Mouse (Mus musculus) spleen, adult 2 months (tissue): ENCODE results near the gene Btbd1.

ENCODE experiments used
- CTCF ChIP-seq: fragments of 200-500 bp; IDR thresholded peaks from 2 replicates; pipeline ENCODE4 v1.5.1; 2011; ENCODE audit warnings: mild to moderate bottlenecking, inconsistent platforms; ENCODE audit not compliant: insufficient read depth, insufficient read length, insufficient replicate concordance; ENCODE audit errors: extremely low read depth
- POLR2A ChIP-seq: fragments of 200-500 bp; IDR thresholded peaks from 2 replicates; pipeline ENCODE4 v1.6.1; 2011; ENCODE audit warnings: low read depth, low read length, inconsistent platforms

GRCm38 (mm10) chr7:81861461-81861860, 32.2 kb upstream of the Btbd1 start:
- TF ChIP-seq POLR2A (no peak; the same call in 1 of the 2 replicates), CTCF (no peak)
